ENCODE assay signal across 8 mouse cellular contexts in genomic region chr17:29347126-29347644, GRCm38 (mm10). TPM values are rescaled to one million over a fixed set of nuclear protein-coding genes. Genes with fewer than 3 reads are reported as not detected.
DNase-seq lines count a peak whose midpoint lies in the region; ATAC-seq and TF ChIP-seq lines count a peak whose summit lies in the region.

No protein-coding gene starts in this region.

- peak overlapping the region; percentile 93 for H3K27ac ChIP-seq in forebrain, postnatal 0 days (ENCODE audit: low read depth, low read length)
- H3K27ac ChIP-seq in limb, embryonic 13.5 days = peak overlapping the region; percentile 92
- H3K27ac ChIP-seq in neural tube, embryonic 12.5 days = peak overlapping the region; percentile 82

- peak overlapping the region; percentile 60 for H3K4me2 ChIP-seq in forebrain, postnatal 0 days (ENCODE audit: low read depth)
- H3K4me2 ChIP-seq in limb, embryonic 13.5 days (replicated peaks) = peak overlapping the region; percentile 76
- H3K4me2 ChIP-seq in neural tube, embryonic 12.5 days (replicated peaks) = peak overlapping the region; percentile 72

- H3K4me3 ChIP-seq in forebrain, postnatal 0 days (ENCODE audit: low read depth, low read length) = peak overlapping the region; percentile 92
- H3K4me3 ChIP-seq in limb, embryonic 13.5 days = peak overlapping the region; percentile 93
- H3K4me3 ChIP-seq in neural tube, embryonic 12.5 days = peak overlapping the region; percentile 95

- H3K4me1 ChIP-seq in forebrain, postnatal 0 days (ENCODE audit: insufficient read depth) = peaks cover 6% of the 10 kb centered on the region; the same call in 1 of the 2 replicates
- H3K4me1 ChIP-seq in limb, embryonic 13.5 days = peaks cover 40% of the 10 kb centered on the region
- H3K4me1 ChIP-seq in neural tube, embryonic 12.5 days = peaks cover 31% of the 10 kb centered on the region

- WGBS in forebrain, postnatal 0 days = under 1% methylated on average over 43 of the region's 45 CpGs
- WGBS in limb, embryonic 13.5 days = under 1% methylated on average over 44 of the region's 45 CpGs
- WGBS in neural tube, embryonic 12.5 days = under 1% methylated on average over 45 of the region's 45 CpGs

- no peaks in the 10 kb centered on the region for H3K9me3 ChIP-seq in forebrain, postnatal 0 days (ENCODE audit: low read length)
- H3K9me3 ChIP-seq in limb, embryonic 13.5 days = no peaks in the 10 kb centered on the region
- no peaks in the 10 kb centered on the region for H3K9me3 ChIP-seq in neural tube, embryonic 12.5 days

- H3K9ac ChIP-seq in forebrain, postnatal 0 days = peak overlapping the region; percentile 95
- H3K9ac ChIP-seq in limb, embryonic 13.5 days = peak overlapping the region; percentile 91
- peak overlapping the region; percentile 94 for H3K9ac ChIP-seq in neural tube, embryonic 12.5 days

- no peak for TF ChIP-seq CTCF in forebrain, postnatal 0 days (IDR thresholded peaks at IDR 0.05; ENCODE audit: low read depth)

- no peaks in the 10 kb centered on the region for H3K27me3 ChIP-seq in forebrain, postnatal 0 days (ENCODE audit: insufficient read depth, low read length)
- no peaks in the 10 kb centered on the region for H3K27me3 ChIP-seq in limb, embryonic 13.5 days
- no peaks in the 10 kb centered on the region for H3K27me3 ChIP-seq in neural tube, embryonic 12.5 days (replicated peaks)

- peak; percentile 52 for ATAC-seq in forebrain, postnatal 0 days
- ATAC-seq in limb, embryonic 13.5 days (ENCODE audit: low FRiP score, low read depth) = peak; percentile 7; the same call in 1 of the 2 replicates
- peak; percentile 60; the same call in 1 of the 2 replicates for ATAC-seq in neural tube, embryonic 12.5 days (ENCODE audit: low FRiP score, low read depth)

- H3K36me3 ChIP-seq in forebrain, postnatal 0 days (ENCODE audit: insufficient read depth) = peaks cover 7% of the 10 kb centered on the region; the same call in 1 of the 2 replicates
- H3K36me3 ChIP-seq in limb, embryonic 13.5 days = peaks cover 23% of the 10 kb centered on the region
- H3K36me3 ChIP-seq in neural tube, embryonic 12.5 days = peaks cover 18% of the 10 kb centered on the region

- DNase-seq in adrenal gland, postnatal 14 days = peak; percentile 43
- DNase-seq in adrenal gland, postnatal 4 days (ENCODE audit: low spot score in 2 of 2) = no peak
- peak; percentile 67 for DNase-seq in right cerebral cortex, postnatal 14 days
- no peak for DNase-seq in right cerebral cortex, adult 18-20 months
- DNase-seq in forebrain, postnatal 0 days = peak; percentile 66
- no peak for DNase-seq in layer of hippocampus, adult 8-10 months (ENCODE audit: low spot score in 2 of 2)

RNA-seq across cellular contexts. Expression of gene Mtch1, which starts 0.5 kb away (rescaled TPM):
- total RNA-seq in adrenal gland, postnatal 14 days (2021) = 300 and 316 TPM in 2 replicates
- 100 to 1,000 TPM; 309 to 341 TPM for total RNA-seq in adrenal gland, postnatal 4 days (2021)
- total RNA-seq in forebrain, postnatal 0 days (2014; rRNA removed) = 556 and 595 TPM in 2 replicates
- 459 and 504 TPM in 2 replicates for polyA plus RNA-seq in forebrain, postnatal 0 days (2015; fragmentation: Nextera tagmentation; extraction: Ambion mirVana)
- polyA plus RNA-seq in limb, embryonic 13.5 days (2015; fragmentation: Nextera tagmentation; extraction: Ambion mirVana) = 328 and 333 TPM in 2 replicates
- polyA plus RNA-seq in neural tube, embryonic 12.5 days (2016; fragmentation: Nextera tagmentation; extraction: Ambion mirVana) = 468 and 479 TPM in 2 replicates
- 100 to 1,000 TPM; 562 to 622 (median 577) TPM for total RNA-seq in layer of hippocampus, adult 8-10 months (2022)

RNA-seq across cellular contexts. Expression of gene Fgd2, which starts 13.5 kb away (rescaled TPM):
- 2.2 and 11.5 TPM in 2 replicates for total RNA-seq in adrenal gland, postnatal 14 days (2021)
- total RNA-seq in adrenal gland, postnatal 4 days (2021) = 1 to 10 TPM; 5.6 to 6.5 TPM
- 15.9 and 17.3 TPM in 2 replicates for total RNA-seq in forebrain, postnatal 0 days (2014; rRNA removed)
- polyA plus RNA-seq in forebrain, postnatal 0 days (2015; fragmentation: Nextera tagmentation; extraction: Ambion mirVana) = 9.2 and 14.1 TPM in 2 replicates
- polyA plus RNA-seq in limb, embryonic 13.5 days (2015; fragmentation: Nextera tagmentation; extraction: Ambion mirVana) = 4.3 and 6.7 TPM in 2 replicates
- polyA plus RNA-seq in neural tube, embryonic 12.5 days (2016; fragmentation: Nextera tagmentation; extraction: Ambion mirVana) = 3.7 and 4.2 TPM in 2 replicates
- total RNA-seq in layer of hippocampus, adult 8-10 months (2022) = 10 to 100 TPM in 2 of 4 experiments, 1 to 10 TPM in 2; 5.5 to 13.8 (median 10.3) TPM

RNA-seq across cellular contexts. Expression of gene Pi16, which starts 29.7 kb away (rescaled TPM):
- 20.9 and 25.7 TPM in 2 replicates for total RNA-seq in adrenal gland, postnatal 14 days (2021)
- 10 to 100 TPM; 11.3 to 13.3 TPM for total RNA-seq in adrenal gland, postnatal 4 days (2021)
- 3.5 and 5.7 TPM in 2 replicates for total RNA-seq in forebrain, postnatal 0 days (2014; rRNA removed)
- polyA plus RNA-seq in forebrain, postnatal 0 days (2015; fragmentation: Nextera tagmentation; extraction: Ambion mirVana) = 1.7 and 2.0 TPM in 2 replicates
- 0.45 and 0.46 TPM in 2 replicates for polyA plus RNA-seq in limb, embryonic 13.5 days (2015; fragmentation: Nextera tagmentation; extraction: Ambion mirVana)
- 1.2 and 1.3 TPM in 2 replicates for polyA plus RNA-seq in neural tube, embryonic 12.5 days (2016; fragmentation: Nextera tagmentation; extraction: Ambion mirVana)
- 1 to 10 TPM in 2 of 4 experiments, under 1 TPM in 2; 0.83 to 1.3 (median 1.1) TPM for total RNA-seq in layer of hippocampus, adult 8-10 months (2022)

Comparison
In these comparisons a context has a peak if more than half of its experiments do, and no peak if none do; other contexts are left out.
1. DNase-seq: peak in adrenal gland, postnatal 14 days (single experiment), right cerebral cortex, postnatal 14 days (single experiment) and forebrain, postnatal 0 days (single experiment); none in adrenal gland, postnatal 4 days (0 of 2), right cerebral cortex, adult 18-20 months (single experiment) and layer of hippocampus, adult 8-10 months (0 of 2).
2. ATAC-seq: peak in every context shown above with its lines; median percentile 60 in neural tube, embryonic 12.5 days; 52 in forebrain, postnatal 0 days; 7 in limb, embryonic 13.5 days.
3. Peak in every context shown above with its lines, with median percentiles within 50 percentile points of each other: H3K27ac ChIP-seq, H3K4me2 ChIP-seq, H3K4me3 ChIP-seq and H3K9ac ChIP-seq.